In the genomic region with DNA sequence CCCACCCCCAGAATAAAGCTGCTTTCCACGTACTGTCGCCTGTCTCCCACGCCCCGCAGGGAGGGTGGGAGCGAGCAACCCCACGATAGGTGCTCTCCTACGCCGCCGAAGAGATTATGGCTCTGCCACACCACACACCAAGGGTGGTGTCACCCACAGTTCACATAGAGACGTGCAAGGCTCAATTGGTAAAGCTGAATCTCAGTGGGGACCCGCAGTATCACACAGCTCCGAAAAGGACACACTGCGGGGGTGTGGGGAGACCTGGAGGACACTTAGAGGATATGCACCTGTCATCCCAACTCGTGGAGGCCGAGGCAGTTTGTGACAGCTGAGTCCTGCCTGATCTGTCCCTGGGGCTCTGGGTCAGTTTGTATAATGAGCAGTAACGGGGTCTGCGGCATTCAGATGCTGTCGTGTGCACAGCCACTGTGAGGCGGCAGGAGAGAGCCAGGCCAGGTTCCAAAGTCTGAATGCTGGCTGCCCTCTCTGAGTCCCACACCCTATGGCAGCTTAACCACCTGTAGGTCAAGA, we compare ENCODE assay signal across 9 mouse cellular contexts. TPM values are rescaled to one million over a fixed set of nuclear protein-coding genes. Genes with fewer than 3 reads are reported as not detected.
A peak's percentile ranks its signal among the peaks of the same experiment; 100 is the strongest.
DNase-seq lines count a peak whose midpoint lies in the region; ATAC-seq and TF ChIP-seq lines count a peak whose summit lies in the region.
"Had no signal": no experiment of that assay in that cellular context is flagged by ENCODE, and none has a peak within 500 bp of the region (broad histone marks: within the 10 kb centered on the region; RNA-seq: fewer than 3 reads in every experiment).

No protein-coding gene starts in this region.

- peaks cover 49% of the 10 kb centered on the region for H3K4me1 ChIP-seq in heart, embryonic 13.5 days
- H3K4me1 ChIP-seq in limb, embryonic 10.5 days = peaks cover 32% of the 10 kb centered on the region
- peaks cover 13% of the 10 kb centered on the region for H3K4me1 ChIP-seq in neural tube, embryonic 11.5 days (ENCODE audit: control insufficient read depth, insufficient read depth, low read length)

- peaks cover 33% of the 10 kb centered on the region for H3K36me3 ChIP-seq in heart, embryonic 13.5 days
- H3K36me3 ChIP-seq in limb, embryonic 10.5 days = peaks cover 29% of the 10 kb centered on the region
- 0 out of 2 replicates have a peak, but pooled peaks cover 3% of the 10 kb centered on the region for H3K36me3 ChIP-seq in neural tube, embryonic 11.5 days (ENCODE audit: control insufficient read depth, insufficient read depth, low read length)

- WGBS in heart, embryonic 13.5 days = 6% methylated on average over 19 of the region's 19 CpGs
- 7% methylated on average over 19 of the region's 19 CpGs for WGBS in limb, embryonic 10.5 days
- WGBS in neural tube, embryonic 11.5 days = 4% methylated on average over 19 of the region's 19 CpGs

- no peak for DNase-seq in left cerebral cortex, adult 2 months (ENCODE audit: extremely low spot score in 1 of 2, low spot score in 2 of 2)
- no peak for DNase-seq in left cerebral cortex, adult 8-10 months (ENCODE audit: low spot score in 2 of 2)
- DNase-seq in cerebellum, adult 9-10 months = peak; percentile 76
- peak; percentile 57 for DNase-seq in limb, embryonic 10.5 days (ENCODE audit: low spot score)
- DNase-seq in neural tube, embryonic 11.5 days (ENCODE audit: low spot score) = peak; percentile 56
- DNase-seq in thymus, postnatal 4 days = no peak
- DNase-seq in adrenal gland, postnatal 25 days = no peak

- peak overlapping the region; percentile 92 for H3K4me2 ChIP-seq in heart, embryonic 13.5 days
- H3K4me2 ChIP-seq in neural tube, embryonic 11.5 days (ENCODE audit: low read depth) = peak overlapping the region; percentile 95

- intact Hi-C loops in left cerebral cortex, adult 2 months (cut with DNase I) = loop anchor here (1.0 to 5.0 kb wide), 2 partner anchors 10 to 74 kb away; a partner anchor contains a TSS

- ATAC-seq in heart, embryonic 13.5 days (ENCODE audit: extremely low read depth, insufficient number of reproducible peaks, low FRiP score, low TSS enrichment) = 0 out of 2 replicates have a peak, but pooled peaks have one; percentile 19
- peak; percentile 38 for ATAC-seq in neural tube, embryonic 11.5 days (ENCODE audit: insufficient read depth, low FRiP score, low TSS enrichment)

- H3K27me3 ChIP-seq in heart, embryonic 13.5 days (replicated peaks) = peaks cover 39% of the 10 kb centered on the region
- peaks cover 50% of the 10 kb centered on the region for H3K27me3 ChIP-seq in limb, embryonic 10.5 days (ENCODE audit: low read depth, poor library complexity, severe bottlenecking)
- peaks cover 26% of the 10 kb centered on the region for H3K27me3 ChIP-seq in neural tube, embryonic 11.5 days (ENCODE audit: control insufficient read depth, insufficient read depth, low read length)

- no peaks in the 10 kb centered on the region for H3K9me3 ChIP-seq in heart, embryonic 13.5 days
- no peaks in the 10 kb centered on the region for H3K9me3 ChIP-seq in limb, embryonic 10.5 days (replicated peaks)
- no peaks in the 10 kb centered on the region for H3K9me3 ChIP-seq in neural tube, embryonic 11.5 days (ENCODE audit: control insufficient read depth, low read length)

- no peak for TF ChIP-seq CTCF in left cerebral cortex, adult 2 months (IDR thresholded peaks at IDR 0.05)

- peak overlapping the region; percentile 92 for H3K9ac ChIP-seq in heart, embryonic 13.5 days
- peak overlapping the region; percentile 77 for H3K9ac ChIP-seq in neural tube, embryonic 11.5 days (ENCODE audit: low read length)

- H3K27ac ChIP-seq in left cerebral cortex, adult 2 months = peak overlapping the region; percentile 94
- H3K27ac ChIP-seq in heart, embryonic 13.5 days (replicated peaks) = peak overlapping the region; percentile 99
- H3K27ac ChIP-seq in limb, embryonic 10.5 days = peak overlapping the region; percentile 90
- H3K27ac ChIP-seq in neural tube, embryonic 11.5 days (ENCODE audit: low read depth, low read length) = peak overlapping the region; percentile 80

- H3K4me3 ChIP-seq in left cerebral cortex, adult 2 months = peak overlapping the region; percentile 47
- peak overlapping the region; percentile 65 for H3K4me3 ChIP-seq in heart, embryonic 13.5 days
- H3K4me3 ChIP-seq in limb, embryonic 10.5 days = peak overlapping the region; percentile 66
- peak overlapping the region; percentile 58 for H3K4me3 ChIP-seq in neural tube, embryonic 11.5 days (ENCODE audit: low read depth, low read length)

RNA-seq across cellular contexts. Expression of a gene that starts 8.8 kb away (rescaled TPM):
- total RNA-seq in left cerebral cortex, adult 2 months (2021) = under 1 TPM in 1 of 2 experiments, not detected in 1; 0.42 TPM
- total RNA-seq in left cerebral cortex, adult 8-10 months (2022) = under 1 TPM in 1 of 4 experiments, not detected in 3; 0.18 TPM
- polyA plus RNA-seq in heart, embryonic 13.5 days (2015; fragmentation: Nextera tagmentation; extraction: Ambion mirVana) = 5.2 and 6.1 TPM in 2 replicates
- polyA plus RNA-seq in limb, embryonic 10.5 days (2016; fragmentation: Nextera tagmentation; extraction: Ambion mirVana) = not detected in 2 replicates
- 0.12 TPM in 2 replicates for polyA plus RNA-seq in neural tube, embryonic 11.5 days (2014; fragmentation: Nextera tagmentation; extraction: Ambion mirVana)
- total RNA-seq in adrenal gland, postnatal 25 days (2021) = not detected in 2 replicates

RNA-seq across cellular contexts. Expression of a gene that starts 9.4 kb away (rescaled TPM):
- total RNA-seq in left cerebral cortex, adult 2 months (2021) = not detected
- not detected for total RNA-seq in left cerebral cortex, adult 8-10 months (2022)
- 0.27 TPM in 1 of 2 replicates, not detected in the other for polyA plus RNA-seq in heart, embryonic 13.5 days (2015; fragmentation: Nextera tagmentation; extraction: Ambion mirVana)
- polyA plus RNA-seq in limb, embryonic 10.5 days (2016; fragmentation: Nextera tagmentation; extraction: Ambion mirVana) = not detected in 2 replicates
- polyA plus RNA-seq in neural tube, embryonic 11.5 days (2014; fragmentation: Nextera tagmentation; extraction: Ambion mirVana) = not detected in 2 replicates
- not detected in 2 replicates for total RNA-seq in adrenal gland, postnatal 25 days (2021)
- total RNA-seq: left cerebral cortex, postnatal 25 days had no signal

RNA-seq across cellular contexts. Expression of a gene that starts 10.2 kb away (rescaled TPM):
- 10 to 100 TPM; 74.6 to 89.4 TPM for total RNA-seq in left cerebral cortex, adult 2 months (2021)
- total RNA-seq in left cerebral cortex, adult 8-10 months (2022) = 10 to 100 TPM; 65.1 to 70.9 (median 68.9) TPM
- polyA plus RNA-seq in heart, embryonic 13.5 days (2015; fragmentation: Nextera tagmentation; extraction: Ambion mirVana) = 41.5 and 42.4 TPM in 2 replicates
- polyA plus RNA-seq in limb, embryonic 10.5 days (2016; fragmentation: Nextera tagmentation; extraction: Ambion mirVana) = 46.5 and 52.0 TPM in 2 replicates
- polyA plus RNA-seq in neural tube, embryonic 11.5 days (2014; fragmentation: Nextera tagmentation; extraction: Ambion mirVana) = 56.4 and 58.6 TPM in 2 replicates
- total RNA-seq in adrenal gland, postnatal 25 days (2021) = 70.8 and 76.5 TPM in 2 replicates

RNA-seq across cellular contexts. Expression of a gene that starts 16.6 kb away (rescaled TPM):
- total RNA-seq in left cerebral cortex, adult 2 months (2021) = 100 to 1,000 TPM; 884 to 901 TPM
- total RNA-seq in left cerebral cortex, adult 8-10 months (2022) = 100 to 1,000 TPM; 928 to 998 (median 954) TPM
- polyA plus RNA-seq in heart, embryonic 13.5 days (2015; fragmentation: Nextera tagmentation; extraction: Ambion mirVana) = 393 and 411 TPM in 2 replicates
- 575 and 611 TPM in 2 replicates for polyA plus RNA-seq in limb, embryonic 10.5 days (2016; fragmentation: Nextera tagmentation; extraction: Ambion mirVana)
- 463 and 504 TPM in 2 replicates for polyA plus RNA-seq in neural tube, embryonic 11.5 days (2014; fragmentation: Nextera tagmentation; extraction: Ambion mirVana)
- total RNA-seq in adrenal gland, postnatal 25 days (2021) = 1,495 and 1,572 TPM in 2 replicates

RNA-seq across cellular contexts. Expression of a gene that starts 25.3 kb away (rescaled TPM):
- total RNA-seq in left cerebral cortex, adult 2 months (2021) = 10 to 100 TPM; 26.7 to 32.0 TPM
- total RNA-seq in left cerebral cortex, adult 8-10 months (2022) = 10 to 100 TPM; 22.0 to 30.4 (median 27.9) TPM
- polyA plus RNA-seq in heart, embryonic 13.5 days (2015; fragmentation: Nextera tagmentation; extraction: Ambion mirVana) = 35.7 and 40.3 TPM in 2 replicates
- 73.6 and 73.9 TPM in 2 replicates for polyA plus RNA-seq in limb, embryonic 10.5 days (2016; fragmentation: Nextera tagmentation; extraction: Ambion mirVana)
- polyA plus RNA-seq in neural tube, embryonic 11.5 days (2014; fragmentation: Nextera tagmentation; extraction: Ambion mirVana) = 68.3 and 68.4 TPM in 2 replicates
- 33.1 and 36.9 TPM in 2 replicates for total RNA-seq in adrenal gland, postnatal 25 days (2021)

Comparison
In these comparisons a context has a peak if more than half of its experiments do, and no peak if none do; other contexts are left out.
1. DNase-seq: peak in cerebellum, adult 9-10 months (single experiment), limb, embryonic 10.5 days (single experiment) and neural tube, embryonic 11.5 days (single experiment); none in left cerebral cortex, adult 2 months (0 of 2), left cerebral cortex, adult 8-10 months (0 of 2), thymus, postnatal 4 days (single experiment) and adrenal gland, postnatal 25 days (single experiment).
2. Peak in every context shown above with its lines, with median percentiles within 50 percentile points of each other: H3K27ac ChIP-seq and H3K4me3 ChIP-seq.